Mouse (Mus musculus): ENCODE measurements at regions not wholly inside any gene's neighbourhood (a gene's known extent, or its start where the extent isn't known, plus 50 kb on each side); places are given as distances from the start of the nearest gene placed in this dataset.

GRCm38 (mm10) chr4:54877361-54877760, 67.5 kb upstream of the Zfp462 start:
- TF ChIP-seq GATA1 (IDR thresholded peaks at IDR 0.05; ENCODE audit: borderline replicate concordance, low read length) (no peak), FLI1 (IDR thresholded peaks at IDR 0.05; ENCODE audit: low read length) (no peak)

Measured in megakaryocyte, embryonic 14.5 days (primary cell).